In the genomic region with DNA sequence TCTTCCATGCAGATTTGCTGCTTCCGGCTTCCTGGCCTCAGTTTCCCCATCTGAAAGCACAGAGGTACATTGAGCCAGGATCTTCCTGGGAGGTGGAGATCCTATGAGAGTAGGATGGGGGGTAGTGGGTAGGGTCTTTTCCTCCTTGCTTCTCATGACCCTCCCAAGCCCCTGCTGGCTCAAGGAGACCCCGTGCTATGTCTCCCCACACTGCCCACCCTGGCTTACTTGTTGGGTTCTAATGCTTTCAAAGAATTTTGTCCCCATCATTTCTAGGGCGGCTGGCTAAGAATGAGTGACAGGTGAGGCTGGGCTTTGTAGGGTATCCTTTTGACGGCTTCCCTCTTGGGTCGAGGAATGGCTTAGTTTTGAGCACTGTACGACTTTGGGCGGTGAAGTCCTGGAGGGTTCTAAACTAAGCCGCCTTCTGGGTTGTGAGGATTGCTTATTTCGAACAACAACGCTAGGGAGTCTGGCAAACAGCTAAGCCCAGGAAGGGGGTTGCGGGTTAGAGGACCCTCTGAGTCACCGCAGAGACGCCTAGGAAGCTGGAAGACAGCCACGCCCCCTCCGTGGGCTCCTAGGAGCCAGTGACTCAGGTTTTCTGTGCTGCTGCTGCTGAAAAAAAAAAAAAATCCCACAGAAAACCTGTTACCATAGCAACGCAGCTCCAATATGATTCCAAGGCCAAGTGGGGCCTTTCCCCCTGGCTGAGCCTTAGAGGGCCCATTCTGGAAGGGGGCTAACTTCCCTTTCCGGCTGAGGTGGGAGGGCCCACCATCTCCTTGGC, we compare ENCODE assay signal across 8 mouse cellular contexts. TPM values are rescaled to one million over a fixed set of nuclear protein-coding genes. Genes with fewer than 3 reads are reported as not detected.
DNase-seq lines count a peak whose midpoint lies in the region; ATAC-seq and TF ChIP-seq lines count a peak whose summit lies in the region.

No protein-coding gene starts in this region.

- peaks cover 50% of the 10 kb centered on the region for H3K4me1 ChIP-seq in heart, embryonic 15.5 days (replicated peaks)
- H3K4me1 ChIP-seq in heart, adult 2 months (ENCODE audit: control insufficient read depth, insufficient read depth, low read length), result peaks cover 9% of the 10 kb centered on the region
- peaks cover 0 to 22% of the 10 kb centered on the region in 2 experiments; a peak in 2 of 4 replicates for H3K4me1 ChIP-seq in ES-E14 (ENCODE audit: control insufficient read depth in 2 of 2, insufficient read depth in 2 of 2, low read length in 2 of 2, poor library complexity in 1 of 2)
- peaks cover 17% of the 10 kb centered on the region for H3K4me1 ChIP-seq in forebrain, embryonic 11.5 days (replicated peaks; ENCODE audit: control insufficient read depth, insufficient read depth, low read length)
- peaks cover 39% of the 10 kb centered on the region for H3K4me1 ChIP-seq in midbrain, embryonic 14.5 days (ENCODE audit: control insufficient read depth, insufficient read depth, low read length)

- H3K4me3 ChIP-seq in heart, embryonic 15.5 days, result peak overlapping the region; percentile 81
- no peak overlapping the region for H3K4me3 ChIP-seq in heart, adult 2 months
- peak overlapping the region; percentile 78 to 79 for H3K4me3 ChIP-seq in ES-E14 (ENCODE audit: insufficient read depth in 1 of 2, low read depth in 1 of 2, low read length in 2 of 2, poor library complexity in 1 of 2, severe bottlenecking in 1 of 2)
- peak overlapping the region; percentile 99 for H3K4me3 ChIP-seq in forebrain, embryonic 11.5 days (ENCODE audit: low read depth, low read length)
- H3K4me3 ChIP-seq in layer of hippocampus, adult 2 months, result peak overlapping the region; percentile 79
- H3K4me3 ChIP-seq in midbrain, embryonic 14.5 days (replicated peaks; ENCODE audit: low read depth, low read length), result peak overlapping the region; percentile 99

- no peaks in the 10 kb centered on the region for H3K9me3 ChIP-seq in heart, embryonic 15.5 days (replicated peaks)
- no peaks in the 10 kb centered on the region for H3K9me3 ChIP-seq in ES-E14 (ENCODE audit: control insufficient read depth, insufficient read depth, low read depth, low read length)
- no peaks in the 10 kb centered on the region; the same call in 1 of the 2 replicates for H3K9me3 ChIP-seq in forebrain, embryonic 11.5 days (ENCODE audit: control insufficient read depth, low read length)
- no peaks in the 10 kb centered on the region for H3K9me3 ChIP-seq in midbrain, embryonic 14.5 days (ENCODE audit: control insufficient read depth, low read length)

- H3K27me3 ChIP-seq in heart, embryonic 15.5 days, result peaks cover 4% of the 10 kb centered on the region; the same call in 1 of the 2 replicates
- peaks cover 3% of the 10 kb centered on the region for H3K27me3 ChIP-seq in heart, adult 2 months (ENCODE audit: control insufficient read depth, insufficient read depth, low read length)
- H3K27me3 ChIP-seq in forebrain, embryonic 11.5 days (ENCODE audit: control insufficient read depth, insufficient read depth, low read length), result no peaks in the 10 kb centered on the region
- H3K27me3 ChIP-seq in midbrain, embryonic 14.5 days (ENCODE audit: control insufficient read depth, insufficient read depth, low read length), result no peaks in the 10 kb centered on the region; the same call in 1 of the 2 replicates

- H3K4me2 ChIP-seq in heart, embryonic 15.5 days, result peak overlapping the region; percentile 94
- peak overlapping the region; percentile 97 for H3K4me2 ChIP-seq in forebrain, embryonic 11.5 days (ENCODE audit: low read depth, low read length, severe bottlenecking)
- peak overlapping the region; percentile 93 for H3K4me2 ChIP-seq in midbrain, embryonic 14.5 days (ENCODE audit: low read length)

- 0 out of 2 replicates have a peak overlapping the region, but pooled peaks have one; percentile 85 for H3K9ac ChIP-seq in heart, embryonic 15.5 days
- H3K9ac ChIP-seq in heart, adult 2 months (ENCODE audit: low read depth, low read length), result no peak overlapping the region
- peak overlapping the region; percentile 48; the same call in 1 of the 2 replicates for H3K9ac ChIP-seq in ES-E14 (ENCODE audit: insufficient read depth, low read depth, low read length, poor library complexity, severe bottlenecking)
- H3K9ac ChIP-seq in forebrain, embryonic 11.5 days (ENCODE audit: low read length), result peak overlapping the region; percentile 99
- peak overlapping the region; percentile 100 for H3K9ac ChIP-seq in midbrain, embryonic 14.5 days (replicated peaks; ENCODE audit: low read length)

- TF ChIP-seq POLR2A in heart, adult 2 months (IDR thresholded peaks at IDR 0.05; ENCODE audit: insufficient read depth, low read depth, low read length), result no peak

- 0 out of 2 replicates have a peak, but pooled peaks cover 3% of the 10 kb centered on the region for H3K36me3 ChIP-seq in heart, embryonic 15.5 days
- H3K36me3 ChIP-seq in heart, adult 2 months (ENCODE audit: control insufficient read depth, insufficient read depth, low read length), result no peaks in the 10 kb centered on the region
- H3K36me3 ChIP-seq in ES-E14 (ENCODE audit: control insufficient read depth, insufficient read depth, low read length, poor library complexity, severe bottlenecking), result peaks cover 18% of the 10 kb centered on the region; the same call in 1 of the 2 replicates
- H3K36me3 ChIP-seq in forebrain, embryonic 11.5 days (ENCODE audit: control insufficient read depth, insufficient read depth, low read length), result peaks cover 11% of the 10 kb centered on the region
- peaks cover 26% of the 10 kb centered on the region for H3K36me3 ChIP-seq in midbrain, embryonic 14.5 days (ENCODE audit: control insufficient read depth, insufficient read depth, low read length)

- TF ChIP-seq CTCF in heart, adult 2 months (IDR thresholded peaks at IDR 0.05), result no peak
- no peak for TF ChIP-seq CTCF in layer of hippocampus, adult 2 months (conservative IDR thresholded peaks at IDR 0.05)

- DNase-seq in heart, adult 2 months, result no peak
- no peak for DNase-seq in ES-E14 (ENCODE audit: low read depth, low spot score)
- DNase-seq in forebrain, embryonic 11.5 days (ENCODE audit: low spot score), result peak; percentile 68
- peak; percentile 66 to 72 for DNase-seq in layer of hippocampus, adult 2 months (ENCODE audit: low spot score in 2 of 2)
- peak; percentile 87 for DNase-seq in midbrain, embryonic 14.5 days
- no peak for DNase-seq in thymus, postnatal 4 days
- DNase-seq in gastrocnemius, postnatal 36 days, result no peak

- peak overlapping the region; percentile 87 for H3K27ac ChIP-seq in heart, embryonic 15.5 days
- H3K27ac ChIP-seq in heart, adult 2 months, result no peak overlapping the region; the same call in 1 of the 2 replicates
- H3K27ac ChIP-seq in ES-E14 (ENCODE audit: insufficient read depth, low read depth, low read length, poor library complexity, severe bottlenecking), result peak overlapping the region; percentile 49; the same call in 1 of the 2 replicates
- H3K27ac ChIP-seq in forebrain, embryonic 11.5 days (ENCODE audit: low read depth, low read length), result peak overlapping the region; percentile 28; the same call in 1 of the 2 replicates
- H3K27ac ChIP-seq in layer of hippocampus, adult 2 months, result peak overlapping the region; percentile 85
- peak overlapping the region; percentile 98 for H3K27ac ChIP-seq in midbrain, embryonic 14.5 days (replicated peaks; ENCODE audit: low read depth, low read length)

- no peak for TF ChIP-seq EP300 in heart, adult 2 months (IDR thresholded peaks at IDR 0.05; ENCODE audit: insufficient read depth, low read depth, low read length)

- 52% methylated on average over 17 of the region's 17 CpGs for WGBS in heart, embryonic 15.5 days
- 34% methylated on average over 17 of the region's 17 CpGs for WGBS in heart, adult 2 months
- 41% methylated on average over 17 of the region's 17 CpGs for WGBS in forebrain, embryonic 11.5 days
- WGBS in midbrain, embryonic 14.5 days, result 14% methylated on average over 17 of the region's 17 CpGs

- intact Hi-C loops in heart, adult 2 months (cut with DNase I), result loop anchor here (2.0 to 5.0 kb wide), 3 partner anchors 17 to 53 kb away; no protein-coding TSS in a partner anchor
- intact Hi-C loops in gastrocnemius, postnatal 36 days (cut with DNase I), result no loop called here

- peaks cover 1% of the 10 kb centered on the region; the same call in 1 of the 2 replicates for H3K79me2 ChIP-seq in heart, adult 2 months (replicated peaks; ENCODE audit: control insufficient read depth, insufficient read depth, low read length)

- in situ Hi-C loops in ES-E14 (cut with MboI; ENCODE audit: low sequenced_read_pairs in 2 of 2, unreplicated experiment in 2 of 2), result no loop called here

- no peak for ATAC-seq in heart, embryonic 15.5 days (replicated peaks; ENCODE audit: insufficient number of reproducible peaks, insufficient read depth, low FRiP score, low read depth)
- no peak for ATAC-seq in forebrain, embryonic 11.5 days (replicated peaks; ENCODE audit: low FRiP score)
- no peak for ATAC-seq in midbrain, embryonic 14.5 days (ENCODE audit: low FRiP score, low TSS enrichment)

TF ChIP-seq in ES-E14, 5 proteins besides CTCF, POLR2A, EP300 and RAD21:
- TF ChIP-seq CHD2 (IDR thresholded peaks at IDR 0.05; ENCODE audit: low read depth, low read length), result no peak
- no peak for TF ChIP-seq HCFC1 (IDR thresholded peaks at IDR 0.05; ENCODE audit: borderline replicate concordance, insufficient read depth, low read length)
- TF ChIP-seq ZNF384 (IDR thresholded peaks at IDR 0.05; ENCODE audit: low read depth, low read length), result peak; percentile 93
- TF ChIP-seq MAFK (IDR thresholded peaks at IDR 0.05; ENCODE audit: insufficient read depth, low read depth, low read length), result peak; percentile 60; the same call in 1 of the 2 replicates

RNA-seq across cellular contexts. Expression of a gene that starts 3.8 kb away (rescaled TPM):
- polyA plus RNA-seq in heart, embryonic 15.5 days (2015; fragmentation: Nextera tagmentation; extraction: Ambion mirVana), result 108 and 137 TPM in 2 replicates
- total RNA-seq in heart, adult 2 months (2021), result 10 to 100 TPM; 18.7 to 22.5 TPM
- 37.0 and 47.7 TPM in 2 replicates for polyA plus RNA-seq in heart, adult 2 months (2012; rRNA removed)
- 161 and 310 TPM in 2 replicates for total RNA-seq in ES-E14 (2012; rRNA removed)
- polyA plus RNA-seq in forebrain, embryonic 11.5 days (2014; fragmentation: Nextera tagmentation; extraction: Ambion mirVana), result 680 and 728 TPM in 2 replicates
- 100 to 1,000 TPM; 172 to 173 TPM for total RNA-seq in layer of hippocampus, adult 2 months (2021)
- polyA plus RNA-seq in midbrain, embryonic 14.5 days (2014; fragmentation: Nextera tagmentation; extraction: Ambion mirVana), result 521 and 580 TPM in 2 replicates
- total RNA-seq in gastrocnemius, postnatal 36 days (2021), result 10 to 100 TPM in 1 of 2 experiments, 1 to 10 TPM in 1; 9.8 to 12.0 TPM

RNA-seq across cellular contexts. Expression of a gene that starts 57.3 kb away (rescaled TPM):
- 5,943 and 6,493 TPM in 2 replicates for polyA plus RNA-seq in heart, embryonic 15.5 days (2015; fragmentation: Nextera tagmentation; extraction: Ambion mirVana)
- 100 to 1,000 TPM; 679 to 987 TPM for total RNA-seq in heart, adult 2 months (2021)
- 1,148 and 1,181 TPM in 2 replicates for polyA plus RNA-seq in heart, adult 2 months (2012; rRNA removed)
- 3,755 and 4,692 TPM in 2 replicates for total RNA-seq in ES-E14 (2012; rRNA removed)
- polyA plus RNA-seq in forebrain, embryonic 11.5 days (2014; fragmentation: Nextera tagmentation; extraction: Ambion mirVana), result 13,526 and 13,808 TPM in 2 replicates
- 1,000 to 10,000 TPM; 3,149 to 3,251 TPM for total RNA-seq in layer of hippocampus, adult 2 months (2021)
- 16,375 and 16,992 TPM in 2 replicates for polyA plus RNA-seq in midbrain, embryonic 14.5 days (2014; fragmentation: Nextera tagmentation; extraction: Ambion mirVana)
- 100 to 1,000 TPM; 427 to 440 TPM for total RNA-seq in gastrocnemius, postnatal 36 days (2021)

Comparison
In these comparisons a context has a peak if more than half of its experiments do, and no peak if none do; other contexts are left out.
1. DNase-seq: peak in forebrain, embryonic 11.5 days (single experiment), layer of hippocampus, adult 2 months (2 of 2) and midbrain, embryonic 14.5 days (single experiment); none in heart, adult 2 months (0 of 2), ES-E14 (single experiment), thymus, postnatal 4 days (single experiment) and gastrocnemius, postnatal 36 days (0 of 2).
2. Peak in every context shown above with its lines, with median percentiles within 50 percentile points of each other: H3K4me2 ChIP-seq.